ENCODE assay signal across 8 mouse cellular contexts in genomic region chr8:60890520-60890874, GRCm38 (mm10). TPM values are rescaled to one million over a fixed set of nuclear protein-coding genes. Genes with fewer than 3 reads are reported as not detected.
DNase-seq lines count a peak whose midpoint lies in the region; ATAC-seq and TF ChIP-seq lines count a peak whose summit lies in the region.

No protein-coding gene starts in this region.

- no peaks in the 10 kb centered on the region for H3K9me3 ChIP-seq in heart, embryonic 13.5 days
- no peaks in the 10 kb centered on the region for H3K9me3 ChIP-seq in ES-Bruce4 (replicated peaks; ENCODE audit: control insufficient read depth, insufficient read depth, low read length, poor library complexity, severe bottlenecking)
- H3K9me3 ChIP-seq in forebrain, embryonic 16.5 days (ENCODE audit: control insufficient read depth, low read length): no peaks in the 10 kb centered on the region
- no peaks in the 10 kb centered on the region for H3K9me3 ChIP-seq in liver, embryonic 16.5 days (replicated peaks; ENCODE audit: control insufficient read depth, low read length)

- peaks cover 18% of the 10 kb centered on the region; the same call in 1 of the 2 replicates for H3K36me3 ChIP-seq in heart, embryonic 13.5 days
- H3K36me3 ChIP-seq in ES-Bruce4 (ENCODE audit: control insufficient read depth, insufficient read depth, low read length, poor library complexity, severe bottlenecking): peaks cover 14% of the 10 kb centered on the region
- H3K36me3 ChIP-seq in forebrain, embryonic 16.5 days (ENCODE audit: control insufficient read depth, insufficient read depth): peaks cover 3% of the 10 kb centered on the region; the same call in 1 of the 2 replicates
- peaks cover 6% of the 10 kb centered on the region for H3K36me3 ChIP-seq in liver, embryonic 16.5 days (ENCODE audit: control insufficient read depth, insufficient read depth)

- DNase-seq in heart, postnatal 14 days: no peak
- no peak for DNase-seq in adrenal gland, adult 2 months
- DNase-seq in cerebellum, adult 9-10 months: no peak
- no peak for DNase-seq in layer of hippocampus, adult 18-20 months (ENCODE audit: low spot score in 2 of 2)

- TF ChIP-seq CTCF in ES-Bruce4 (IDR thresholded peaks at IDR 0.05; ENCODE audit: low read depth, low read length): no peak

- peaks cover 49% of the 10 kb centered on the region for H3K4me1 ChIP-seq in heart, embryonic 13.5 days
- no peaks in the 10 kb centered on the region for H3K4me1 ChIP-seq in ES-Bruce4 (ENCODE audit: control insufficient read depth, insufficient read depth, low read length)
- peaks cover 15% of the 10 kb centered on the region for H3K4me1 ChIP-seq in forebrain, embryonic 16.5 days (replicated peaks; ENCODE audit: control insufficient read depth, insufficient read depth, low read length)
- H3K4me1 ChIP-seq in liver, embryonic 16.5 days (ENCODE audit: control insufficient read depth, low read depth, low read length): peaks cover 16% of the 10 kb centered on the region

- ATAC-seq in heart, embryonic 13.5 days (ENCODE audit: extremely low read depth, insufficient number of reproducible peaks, low FRiP score, low TSS enrichment): no peak
- ATAC-seq in forebrain, embryonic 16.5 days: no peak
- no peak for ATAC-seq in liver, embryonic 16.5 days (ENCODE audit: low read depth)

- no peak for TF ChIP-seq EP300 in ES-Bruce4 (IDR thresholded peaks at IDR 0.05; ENCODE audit: insufficient read depth, low read depth, low read length)

- peak overlapping the region; percentile 66 for H3K4me3 ChIP-seq in heart, embryonic 13.5 days
- peak overlapping the region; percentile 96 for H3K4me3 ChIP-seq in ES-Bruce4 (ENCODE audit: low read depth, low read length)
- peak overlapping the region; percentile 82 for H3K4me3 ChIP-seq in forebrain, embryonic 16.5 days (replicated peaks; ENCODE audit: low read length)
- H3K4me3 ChIP-seq in liver, embryonic 16.5 days (ENCODE audit: low read depth, low read length): peak overlapping the region; percentile 83

- TF ChIP-seq POLR2A in ES-Bruce4 (IDR thresholded peaks at IDR 0.05; ENCODE audit: insufficient read depth, low read length): no peak

- 1% methylated on average over 23 of the region's 23 CpGs for WGBS in heart, embryonic 13.5 days
- 2% methylated on average over 23 of the region's 23 CpGs for WGBS in forebrain, embryonic 16.5 days
- WGBS in liver, embryonic 16.5 days (ENCODE audit: insufficient replicate concordance): 2% methylated on average over 23 of the region's 23 CpGs

- H3K4me2 ChIP-seq in heart, embryonic 13.5 days: peak overlapping the region; percentile 77
- H3K4me2 ChIP-seq in forebrain, embryonic 16.5 days (ENCODE audit: low read length): peak overlapping the region; percentile 88
- H3K4me2 ChIP-seq in liver, embryonic 16.5 days (ENCODE audit: low read depth, low read length): peak overlapping the region; percentile 78

- H3K9ac ChIP-seq in heart, embryonic 13.5 days: peak overlapping the region; percentile 84
- peak overlapping the region; percentile 88 for H3K9ac ChIP-seq in ES-Bruce4 (ENCODE audit: low read depth, poor library complexity, severe bottlenecking)
- peak overlapping the region; percentile 91 for H3K9ac ChIP-seq in forebrain, embryonic 16.5 days (replicated peaks; ENCODE audit: low read depth, low read length)
- peak overlapping the region; percentile 76 for H3K9ac ChIP-seq in liver, embryonic 16.5 days (ENCODE audit: low read depth, low read length)

- intact Hi-C loops in heart, postnatal 14 days (cut with DNase I): loop anchor here (5.0 kb wide), 1 partner anchor 102 kb away; the partner anchor contains the start of gene Nek1

- H3K27me3 ChIP-seq in heart, embryonic 13.5 days (replicated peaks): no peaks in the 10 kb centered on the region
- H3K27me3 ChIP-seq in ES-Bruce4 (ENCODE audit: control insufficient read depth, insufficient read depth, low read length, poor library complexity, severe bottlenecking): no peaks in the 10 kb centered on the region; the same call in 1 of the 2 replicates
- H3K27me3 ChIP-seq in forebrain, embryonic 16.5 days (replicated peaks; ENCODE audit: control insufficient read depth, insufficient read depth, low read length): no peaks in the 10 kb centered on the region
- H3K27me3 ChIP-seq in liver, embryonic 16.5 days (ENCODE audit: control insufficient read depth, insufficient read depth, low read depth, low read length): no peaks in the 10 kb centered on the region; the same call in 1 of the 2 replicates

- H3K27ac ChIP-seq in heart, embryonic 13.5 days (replicated peaks): 0 out of 2 replicates have a peak overlapping the region, but pooled peaks have one; percentile 9
- H3K27ac ChIP-seq in ES-Bruce4 (ENCODE audit: insufficient read depth, low read length): no peak overlapping the region
- H3K27ac ChIP-seq in forebrain, embryonic 16.5 days (ENCODE audit: low read length): peak overlapping the region; percentile 61
- peak overlapping the region; percentile 73 for H3K27ac ChIP-seq in liver, embryonic 16.5 days (ENCODE audit: low read length)

RNA-seq across cellular contexts. Expression of gene Hpf1, which starts 0.3 kb away (rescaled TPM):
- polyA plus RNA-seq in heart, embryonic 13.5 days (2015; fragmentation: Nextera tagmentation; extraction: Ambion mirVana): 64.2 and 65.0 TPM in 2 replicates
- 10 to 100 TPM; 17.9 TPM for total RNA-seq in heart, postnatal 14 days (2021)
- 96.8 and 108 TPM in 2 replicates for polyA plus RNA-seq in ES-Bruce4 (2011; ENCODE audit: insufficient read depth, insufficient read length, low read depth, missing spikeins)
- 104 and 110 TPM in 2 replicates for polyA plus RNA-seq in forebrain, embryonic 16.5 days (2015; fragmentation: Nextera tagmentation; extraction: Ambion mirVana)
- 56.7 and 66.6 TPM in 2 replicates for polyA plus RNA-seq in liver, embryonic 16.5 days (2015; fragmentation: Nextera tagmentation; extraction: Ambion mirVana)
- 10 to 100 TPM; 19.5 to 32.3 TPM for total RNA-seq in adrenal gland, adult 2 months (2021)
- polyA plus RNA-seq in adrenal gland, adult 2 months (2012; rRNA removed): 0.88 and 0.95 TPM in 2 replicates
- 10 to 100 TPM; 50.4 to 52.1 TPM for total RNA-seq in layer of hippocampus, adult 18-20 months (2021)

Comparison
In these comparisons a context has a peak if more than half of its experiments do, and no peak if none do; other contexts are left out.
1. RNA of gene Hpf1, which starts 0.3 kb away (polyA plus RNA-seq): 96.8 to 108 TPM in ES-Bruce4, 104 to 110 TPM in forebrain, embryonic 16.5 days, 64.2 to 65.0 TPM in heart, embryonic 13.5 days and 56.7 to 66.6 TPM in liver, embryonic 16.5 days; 0.88 to 0.95 TPM in adrenal gland, adult 2 months; every median in the first group is over 10 times any median in the second.
2. Peak in every context shown above with its lines, with median percentiles within 50 percentile points of each other: H3K4me2 ChIP-seq, H3K4me3 ChIP-seq and H3K9ac ChIP-seq.